Mouse (Mus musculus): Measurements from ENCODE around the gene Ugt1a1. TPM values are rescaled to one million over a fixed set of nuclear protein-coding genes. Genes with fewer than 3 reads are reported as not detected.
A peak's percentile ranks its signal among the peaks of the same experiment; 100 is the strongest.

Ugt1a1 gene
- total and polyA plus RNA-seq, 2 experiments from 2014 or later, result 0.09 to 0.42 TPM

GRCm38 (mm10) chr1:88255989-88256754 is 44.4 kb downstream of the Ugt1a1 start:
- Histone ChIP-seq H3K4me1 (ENCODE audit: insufficient read depth, low read length) (no peaks in the 10 kb centered on the region), H3K9ac (replicated peaks; ENCODE audit: low read length) (no peak overlapping the region), H3K9me3 (ENCODE audit: low read length) (peaks cover 41% of the 10 kb centered on the region), H3K4me3 (ENCODE audit: low read length) (no peak overlapping the region), H3K27ac (no peak overlapping the region), H3K36me3 (ENCODE audit: insufficient read depth, low read length) (peaks cover 7% of the 10 kb centered on the region; the same call in 1 of the 2 replicates), H3K4me2 (ENCODE audit: low read depth, low read length) (no peak overlapping the region), H3K27me3 (ENCODE audit: insufficient read depth, low read length) (no peaks in the 10 kb centered on the region)
- no peak for ATAC-seq
- 77% methylated on average over 13 of the region's 13 CpGs for WGBS
- no peak for TF ChIP-seq CTCF (IDR thresholded peaks at IDR 0.05; ENCODE audit: low read depth)
- no peak for DNase-seq (ENCODE audit: low spot score)

GRCm38 (mm10) chr1:88256886-88257663 is 45.3 kb downstream of the Ugt1a1 start:
- 80% methylated on average over 10 of the region's 10 CpGs for WGBS
- no peak for ATAC-seq
- DNase-seq (ENCODE audit: low spot score), result no peak
- Histone ChIP-seq H3K27me3 (ENCODE audit: insufficient read depth, low read length) (no peaks in the 10 kb centered on the region), H3K27ac (no peak overlapping the region), H3K9me3 (ENCODE audit: low read length) (peaks cover 39% of the 10 kb centered on the region), H3K4me1 (ENCODE audit: insufficient read depth, low read length) (no peaks in the 10 kb centered on the region), H3K4me2 (ENCODE audit: low read depth, low read length) (no peak overlapping the region), H3K36me3 (ENCODE audit: insufficient read depth, low read length) (peaks cover 16% of the 10 kb centered on the region; the same call in 1 of the 2 replicates), H3K9ac (replicated peaks; ENCODE audit: low read length) (no peak overlapping the region), H3K4me3 (ENCODE audit: low read length) (no peak overlapping the region)
- TF ChIP-seq CTCF (IDR thresholded peaks at IDR 0.05; ENCODE audit: low read depth), result no peak

- H3K9me3 ChIP-seq (ENCODE audit: low read length), result peaks cover 32% of the 10 kb centered on the region
Measured at GRCm38 (mm10) chr1:88257681-88258080, 45.9 kb downstream of the Ugt1a1 start.

GRCm38 (mm10) chr1:88258361-88258760 is 46.6 kb downstream of the Ugt1a1 start:
- WGBS, result 67% methylated on average over 6 of the region's 6 CpGs
- ATAC-seq (no peak), DNase-seq (ENCODE audit: low spot score) (no peak)
- H3K9ac ChIP-seq (replicated peaks; ENCODE audit: low read length), result no peak overlapping the region
- peaks cover 27% of the 10 kb centered on the region for H3K36me3 ChIP-seq (ENCODE audit: insufficient read depth, low read length)
- H3K9me3 ChIP-seq (ENCODE audit: low read length), result peaks cover 30% of the 10 kb centered on the region; the same call in 1 of the 2 replicates
- no peak for TF ChIP-seq CTCF (IDR thresholded peaks at IDR 0.05; ENCODE audit: low read depth)
- no peaks in the 10 kb centered on the region for H3K27me3 ChIP-seq (ENCODE audit: insufficient read depth, low read length)
- H3K4me1 ChIP-seq (ENCODE audit: insufficient read depth, low read length), result no peaks in the 10 kb centered on the region
- no peak overlapping the region for H3K27ac ChIP-seq
- H3K4me3 ChIP-seq (ENCODE audit: low read length), result no peak overlapping the region
- H3K4me2 ChIP-seq (ENCODE audit: low read depth, low read length), result no peak overlapping the region

More at GRCm38 (mm10) chr1:88257681-88258080, 45.9 kb downstream of the Ugt1a1 start:
- no peak for TF ChIP-seq CTCF (IDR thresholded peaks at IDR 0.05; ENCODE audit: low read depth)
- Histone ChIP-seq H3K9ac (replicated peaks; ENCODE audit: low read length) (no peak overlapping the region), H3K4me1 (ENCODE audit: insufficient read depth, low read length) (no peaks in the 10 kb centered on the region), H3K4me2 (ENCODE audit: low read depth, low read length) (no peak overlapping the region), H3K36me3 (ENCODE audit: insufficient read depth, low read length) (peaks cover 20% of the 10 kb centered on the region; the same call in 1 of the 2 replicates), H3K27me3 (ENCODE audit: insufficient read depth, low read length) (no peaks in the 10 kb centered on the region), H3K4me3 (ENCODE audit: low read length) (no peak overlapping the region), H3K27ac (no peak overlapping the region)
- DNase-seq (ENCODE audit: low spot score) (no peak), ATAC-seq (no peak)
- WGBS, result 82% methylated on average over 6 of the region's 6 CpGs

- Histone ChIP-seq H3K4me1 (ENCODE audit: insufficient read depth, low read length) (no peaks in the 10 kb centered on the region), H3K9ac (replicated peaks; ENCODE audit: low read length) (no peak overlapping the region), H3K4me2 (ENCODE audit: low read depth, low read length) (no peak overlapping the region), H3K27ac (peak overlapping the region; percentile 3), H3K9me3 (ENCODE audit: low read length) (peaks cover 30% of the 10 kb centered on the region; the same call in 1 of the 2 replicates), H3K27me3 (ENCODE audit: insufficient read depth, low read length) (no peaks in the 10 kb centered on the region), H3K36me3 (ENCODE audit: insufficient read depth, low read length) (peaks cover 34% of the 10 kb centered on the region), H3K4me3 (ENCODE audit: low read length) (no peak overlapping the region)
- ATAC-seq (peak; percentile 24), DNase-seq (ENCODE audit: low spot score) (peak; percentile 81)
- TF ChIP-seq CTCF (IDR thresholded peaks at IDR 0.05; ENCODE audit: low read depth), result no peak
- 71% methylated on average over 8 of the region's 8 CpGs for WGBS
Measured at GRCm38 (mm10) chr1:88258881-88259642, 47.3 kb downstream of the Ugt1a1 start.

GRCm38 (mm10) chr1:88259643-88260024 is 47.9 kb downstream of the Ugt1a1 start:
- no peak for TF ChIP-seq CTCF (IDR thresholded peaks at IDR 0.05; ENCODE audit: low read depth)
- WGBS, result 78% methylated on average over 4 of the region's 4 CpGs
- Histone ChIP-seq H3K36me3 (ENCODE audit: insufficient read depth, low read length) (peaks cover 40% of the 10 kb centered on the region), H3K9me3 (ENCODE audit: low read length) (peaks cover 27% of the 10 kb centered on the region; the same call in 1 of the 2 replicates), H3K27me3 (ENCODE audit: insufficient read depth, low read length) (no peaks in the 10 kb centered on the region), H3K4me3 (ENCODE audit: low read length) (no peak overlapping the region), H3K9ac (replicated peaks; ENCODE audit: low read length) (no peak overlapping the region), H3K4me1 (ENCODE audit: insufficient read depth, low read length) (no peaks in the 10 kb centered on the region), H3K4me2 (ENCODE audit: low read depth, low read length) (no peak overlapping the region), H3K27ac (no peak overlapping the region; the same call in 1 of the 2 replicates)
- DNase-seq (ENCODE audit: low spot score) (no peak), ATAC-seq (peak; percentile 1)

All from hindbrain, postnatal 0 days (tissue).